Mouse (Mus musculus): ENCODE results near the gene Cacna1g.

The Cacna1g gene

DNA sequence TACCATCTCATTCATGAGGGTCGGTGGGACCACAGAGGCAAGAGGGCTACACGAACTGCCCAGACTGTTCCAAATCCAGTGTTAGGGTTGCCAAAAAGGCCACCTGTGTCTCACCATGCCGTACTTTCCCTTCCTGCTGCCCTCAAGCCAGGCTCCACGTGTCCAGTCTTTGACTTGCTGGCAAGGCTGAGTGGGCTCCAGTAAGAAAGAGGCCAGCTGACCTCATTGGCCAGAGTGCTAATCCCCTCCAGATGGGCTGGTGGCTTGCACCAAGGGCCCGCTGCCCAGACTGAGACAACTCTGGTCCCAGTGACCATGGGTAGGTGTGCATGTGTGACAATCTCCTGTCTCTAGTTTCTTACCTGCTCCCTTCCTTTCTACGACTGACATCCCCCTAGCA is 3.7 kb upstream of the Cacna1g start:
- DNase-seq, result no peak

DNA sequence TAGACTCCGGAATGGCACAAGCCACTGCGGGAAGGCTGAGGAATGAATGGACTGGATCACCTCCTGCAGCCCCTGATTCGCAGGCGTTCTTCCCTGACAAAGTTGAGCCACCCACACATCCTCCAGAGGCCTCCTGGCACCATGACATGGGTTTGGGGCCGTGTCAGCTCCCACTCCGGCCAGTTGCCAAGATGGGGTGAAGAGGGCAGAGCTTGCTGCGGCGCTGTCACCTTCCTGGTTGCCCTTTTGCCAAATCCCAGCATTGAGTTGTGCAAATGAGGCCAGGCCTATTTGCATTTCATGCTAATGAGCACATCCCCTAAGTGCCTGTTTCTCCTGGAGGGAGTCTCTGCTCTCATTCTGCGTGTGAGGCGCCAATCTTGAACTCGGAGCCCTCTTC is 1.7 kb upstream of the Cacna1g start:
- no peak for DNase-seq

DNA sequence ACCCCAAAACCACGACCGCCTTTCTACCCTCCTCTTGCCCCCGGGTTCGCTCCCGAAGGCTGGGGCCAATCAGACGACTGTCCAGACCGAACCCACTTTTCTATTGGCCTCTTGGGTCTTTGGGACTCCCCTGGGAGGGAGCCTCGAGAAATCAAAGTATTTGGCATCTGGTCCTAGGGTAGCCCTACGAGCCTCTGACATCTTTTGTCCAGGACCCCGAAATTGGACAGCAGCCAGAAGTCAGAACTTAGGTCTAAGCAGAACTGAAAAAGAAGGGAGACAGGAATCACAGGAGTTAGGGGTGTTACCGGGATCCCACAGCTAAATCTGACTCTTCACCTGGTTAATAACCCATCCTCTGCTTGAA is 529 bp upstream of the Cacna1g start:
- no peak for DNase-seq

DNA sequence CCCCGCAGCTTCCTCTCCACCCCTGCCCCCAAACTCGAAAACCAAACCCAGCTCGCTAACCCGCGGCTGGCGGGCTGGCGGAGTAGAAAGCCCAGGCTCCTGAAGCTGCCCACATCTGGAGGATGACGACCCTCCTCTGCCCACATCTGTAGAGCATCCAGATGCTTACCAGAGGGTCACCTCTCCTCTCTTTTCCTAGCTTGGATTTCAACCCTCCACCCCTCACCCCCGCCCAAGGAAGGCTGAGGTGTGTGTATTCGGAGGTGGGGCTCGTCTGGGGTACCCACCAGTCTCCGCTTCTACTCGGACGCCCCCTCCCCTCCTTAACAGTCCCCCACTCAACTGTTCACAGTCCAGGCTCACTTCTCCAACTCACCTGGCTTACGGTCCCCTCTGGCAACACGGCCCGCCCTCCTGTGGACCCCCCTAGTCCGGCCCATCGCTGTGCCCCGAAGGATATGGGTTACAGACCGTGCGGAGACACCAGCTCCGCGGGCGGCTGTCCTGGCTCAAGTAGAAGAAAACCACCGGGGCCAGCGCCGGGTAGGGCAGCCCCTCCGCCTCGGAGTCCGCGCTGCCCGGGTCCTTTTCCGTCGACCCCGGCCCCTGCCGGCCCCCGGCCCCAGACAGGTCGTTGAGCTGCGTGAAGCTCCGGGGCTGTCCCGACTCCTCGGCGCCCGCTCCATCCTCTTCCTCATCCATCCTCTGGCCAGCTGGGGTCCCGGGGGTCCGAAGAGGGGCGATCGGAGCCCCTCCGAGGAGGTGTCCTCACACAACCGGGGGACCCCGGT is 887 bp downstream of the Cacna1g start:
- DNase-seq, result peak; percentile 7 to 16

DNA sequence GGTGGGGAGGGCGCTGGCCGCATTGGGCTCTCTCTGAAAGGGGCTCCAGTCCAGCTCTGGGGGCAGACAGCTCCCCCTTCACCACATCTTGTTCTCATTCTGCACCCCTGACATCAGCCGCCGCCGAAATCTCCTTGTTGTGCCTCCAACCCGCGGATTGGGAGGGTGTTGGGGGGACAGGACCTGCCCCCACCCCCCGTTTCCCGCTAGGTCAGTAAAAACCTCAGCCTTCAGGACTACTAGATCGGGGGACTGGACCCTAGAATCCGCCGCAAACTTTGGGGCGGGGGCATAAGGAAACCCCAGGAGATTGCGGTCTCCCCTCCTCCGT is 1.4 kb downstream of the Cacna1g start:
- DNase-seq, result no peak

DNA sequence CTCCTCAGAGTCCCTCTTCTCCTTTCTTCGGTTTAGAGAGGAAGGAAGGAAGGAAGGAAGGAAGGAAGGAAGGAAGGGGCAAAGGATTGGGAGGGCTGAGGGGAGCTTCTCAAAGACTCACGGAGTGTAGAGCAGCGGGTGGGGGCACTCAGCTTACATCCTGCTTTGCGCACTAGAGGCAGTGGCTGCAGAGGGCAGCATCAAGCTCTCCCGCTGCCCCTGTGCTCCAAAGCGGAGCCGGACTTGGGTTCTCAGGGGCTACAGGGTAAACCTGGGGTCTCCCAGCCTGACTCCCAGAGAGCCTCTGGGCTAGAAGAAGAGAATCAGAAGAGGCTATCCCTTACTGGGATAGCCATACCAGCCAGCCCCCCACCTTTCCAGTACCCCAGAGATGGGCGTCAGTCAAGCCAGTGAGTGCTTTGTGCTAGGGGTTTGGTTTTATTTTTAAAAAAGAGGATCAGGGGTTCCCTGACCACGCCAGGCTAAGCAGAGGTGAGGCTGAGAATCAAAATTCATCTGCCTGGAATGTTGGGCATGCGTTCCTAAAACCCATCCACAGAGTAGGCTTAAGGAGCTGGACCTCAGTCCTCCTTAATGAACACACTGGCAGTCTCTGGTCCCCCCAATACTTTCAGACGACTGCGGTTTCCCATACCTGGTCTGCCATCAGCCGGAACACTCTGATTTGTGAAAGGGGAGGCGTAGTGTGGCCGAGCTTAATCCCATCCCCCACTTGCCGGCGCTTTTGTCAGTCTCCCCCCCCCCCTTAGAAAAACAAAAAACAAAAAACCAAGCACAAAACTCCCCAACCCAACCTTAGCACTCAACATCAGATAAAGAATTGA is 2.0 kb downstream of the Cacna1g start:
- no peak for DNase-seq

DNA sequence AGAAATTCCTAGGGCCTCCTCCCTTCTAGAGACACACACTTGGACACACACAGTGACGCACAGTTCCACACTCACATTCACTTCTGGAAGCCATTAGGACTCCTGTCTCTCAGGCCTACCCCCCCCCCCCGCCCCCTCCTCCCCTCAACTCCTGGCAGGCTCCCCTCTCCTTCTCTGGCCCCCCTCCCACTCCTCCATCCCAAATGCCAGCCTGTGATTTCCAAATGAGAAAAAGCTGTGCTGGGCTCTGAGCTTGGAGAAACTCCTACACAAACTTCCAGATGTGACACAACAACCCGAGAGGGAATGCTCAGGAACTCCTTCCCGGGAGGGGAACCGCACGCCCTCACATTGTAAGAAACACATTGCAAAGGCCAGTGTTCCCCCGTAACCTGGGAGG is 3.6 kb downstream of the Cacna1g start:
- DNase-seq, result no peak

DNA sequence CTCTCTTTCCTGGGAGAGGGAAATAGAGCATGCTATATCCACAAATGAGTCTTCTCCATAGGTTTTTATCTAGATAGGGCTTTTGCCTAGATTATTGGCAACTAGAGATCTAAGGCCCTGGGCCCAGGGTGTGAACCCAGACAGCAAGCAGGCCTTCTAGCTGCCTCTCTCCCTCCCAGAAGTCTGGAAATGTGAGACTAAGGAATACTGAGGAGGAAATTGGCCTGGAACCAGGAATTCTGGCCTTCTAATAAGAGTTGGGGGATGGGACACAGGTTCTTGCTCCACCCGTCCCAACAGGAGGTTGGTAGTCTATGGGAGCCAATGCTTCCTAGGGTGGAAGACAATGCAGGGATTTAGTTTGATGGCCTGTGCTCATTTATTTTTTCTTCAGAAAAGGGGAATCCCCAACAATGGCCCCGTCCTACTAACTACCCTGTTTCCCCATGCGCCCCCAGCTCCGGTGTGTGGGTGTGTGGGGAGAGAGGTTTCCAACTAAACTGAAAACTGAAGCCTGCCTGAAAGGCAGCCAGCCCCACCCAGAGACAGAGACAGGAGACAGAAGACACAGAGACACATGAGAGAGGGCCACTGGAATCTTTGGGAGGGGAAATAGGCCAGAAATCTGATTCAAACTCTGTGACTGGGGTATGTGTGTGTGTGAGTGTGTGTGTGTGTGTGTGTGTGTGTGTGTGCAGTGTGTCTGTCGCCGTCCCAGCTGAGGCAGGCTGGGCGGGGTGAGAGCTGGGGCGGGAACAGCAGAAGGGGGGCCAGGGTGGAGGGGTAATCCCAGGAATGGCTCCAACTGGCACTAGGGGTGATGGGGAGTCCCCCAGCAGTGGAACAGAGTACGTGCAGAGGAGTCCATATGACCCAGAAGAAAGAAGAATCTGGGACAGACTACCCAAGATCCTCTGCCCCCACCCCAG is 4.6 kb downstream of the Cacna1g start:
- no peak for DNase-seq

DNA sequence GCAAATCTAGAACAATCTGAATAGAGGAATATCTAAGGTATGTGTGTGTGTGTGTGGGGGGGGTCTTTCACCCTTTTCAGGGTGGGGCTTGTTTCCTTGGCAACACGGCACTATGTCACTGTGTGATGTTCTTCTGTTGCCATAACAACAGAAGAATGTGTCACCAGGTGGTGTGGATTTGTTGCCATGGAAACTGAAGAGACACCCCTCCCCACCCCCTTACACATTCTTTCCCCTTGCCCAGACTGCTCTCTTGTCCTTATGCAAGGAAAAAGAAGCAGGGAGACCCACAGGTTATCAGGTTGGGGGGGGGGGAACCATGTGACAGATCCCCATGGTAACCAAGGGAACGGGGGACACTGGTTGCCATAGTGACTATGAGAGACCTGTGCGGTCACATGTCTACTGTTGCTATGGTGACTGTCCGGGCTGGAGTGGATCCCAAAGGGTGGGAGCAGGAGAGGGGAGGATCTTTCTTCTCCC is 5.4 kb downstream of the Cacna1g start:
- DNase-seq, result no peak

DNA sequence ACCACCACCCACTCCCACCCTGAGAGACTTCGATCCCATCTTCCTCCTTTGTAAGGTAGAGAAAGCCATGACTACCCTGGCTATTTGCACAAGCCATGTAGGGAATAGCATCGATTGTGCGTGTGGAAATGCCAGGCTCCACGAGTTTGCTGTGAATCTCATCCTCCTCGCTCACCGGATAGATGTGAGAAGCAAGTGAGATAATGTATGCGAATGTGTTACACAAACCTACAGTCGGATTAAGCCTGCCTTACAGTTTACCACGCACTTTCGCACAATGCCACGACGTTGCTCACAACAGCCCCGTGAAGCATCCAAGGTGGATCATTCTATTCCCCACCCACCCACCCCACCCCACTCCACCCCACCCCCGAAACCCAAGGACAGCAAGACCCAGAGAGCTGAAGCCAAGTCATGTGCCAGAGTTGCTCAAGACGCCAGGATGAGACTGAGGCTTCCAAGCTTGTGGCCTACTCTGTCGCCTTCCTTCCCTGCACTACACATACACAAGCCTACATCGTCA is 7.6 kb downstream of the Cacna1g start:
- DNase-seq, result no peak

DNA sequence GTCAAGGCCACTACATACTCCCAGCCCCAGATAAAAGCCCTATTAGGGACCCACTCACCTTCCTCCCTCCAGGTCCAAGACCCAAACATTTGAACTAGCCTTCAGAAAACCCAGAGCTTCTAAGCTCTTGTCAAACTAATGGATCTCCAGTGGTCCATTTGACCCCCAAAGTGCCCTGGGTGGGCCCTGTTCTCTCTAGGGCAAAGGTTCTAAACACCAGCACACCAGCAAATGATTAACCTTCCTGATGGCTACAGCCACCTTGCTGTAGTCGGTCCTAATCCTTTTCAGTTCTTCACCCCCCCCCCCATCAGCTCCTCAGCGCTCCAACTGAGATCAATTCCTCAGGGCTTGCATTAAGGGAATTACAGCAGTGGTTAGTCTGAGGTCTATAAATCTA is 9.8 kb downstream of the Cacna1g start:
- no peak for DNase-seq

DNA sequence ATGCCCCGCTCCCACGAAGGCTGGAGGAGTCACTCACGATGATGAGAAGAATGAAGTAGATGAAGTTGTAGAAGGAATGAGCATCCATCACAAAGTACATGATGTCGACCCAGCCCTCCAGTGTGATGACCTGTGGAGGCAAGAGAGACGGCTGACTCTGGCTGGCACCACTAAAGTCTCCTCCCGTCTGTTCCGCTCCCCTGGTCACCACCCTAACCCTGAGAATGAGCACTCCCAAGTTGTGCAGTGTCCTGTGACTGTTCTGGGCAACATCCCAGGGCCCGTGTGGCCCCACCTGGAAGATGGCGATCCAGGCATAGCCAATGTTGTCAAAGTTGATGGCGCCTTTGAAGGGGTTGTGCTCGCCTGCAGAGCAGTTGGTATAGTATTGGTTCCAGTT is 12.1 kb downstream of the Cacna1g start:
- no peak for DNase-seq

DNA sequence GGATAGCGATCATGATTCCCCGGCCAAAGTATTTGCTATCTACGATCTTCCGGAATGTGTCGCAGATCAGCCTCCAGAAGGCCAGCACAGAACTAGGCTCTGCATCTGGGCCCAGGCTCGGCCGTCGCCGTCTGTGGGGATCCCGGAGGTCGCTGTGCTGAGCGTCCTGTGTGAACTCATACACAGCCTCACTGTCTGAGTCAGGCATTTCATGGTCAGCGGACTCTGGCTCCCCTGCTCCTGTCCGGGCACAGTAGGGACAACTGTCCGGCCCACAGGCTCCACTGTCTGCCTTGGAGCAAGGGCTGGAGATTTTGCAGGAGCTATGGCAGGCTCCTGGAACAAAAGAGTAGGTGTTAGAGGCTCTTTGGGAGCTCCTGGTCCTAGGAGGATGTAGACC is 17.0 kb downstream of the Cacna1g start:
- no peak for DNase-seq

DNA sequence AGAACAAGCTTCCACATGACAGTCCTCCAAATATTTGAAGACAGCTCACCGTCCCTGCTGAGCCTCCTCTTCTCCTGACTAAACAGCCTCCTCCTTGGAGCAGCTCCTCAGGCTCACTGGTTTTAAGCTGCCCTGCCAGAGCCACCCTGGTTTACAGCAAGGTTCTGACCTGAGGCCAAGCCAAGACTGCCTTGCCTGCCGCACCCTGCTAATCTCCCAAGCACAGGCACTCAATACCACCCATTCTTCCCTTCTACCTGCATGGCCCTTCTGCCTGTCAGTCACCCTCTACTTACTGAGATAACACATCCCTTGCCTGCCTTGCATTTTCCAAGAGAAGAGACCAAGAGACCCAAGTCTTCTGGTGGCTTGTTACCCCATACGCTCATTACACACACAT is 17.7 kb downstream of the Cacna1g start:
- no peak for DNase-seq

DNA sequence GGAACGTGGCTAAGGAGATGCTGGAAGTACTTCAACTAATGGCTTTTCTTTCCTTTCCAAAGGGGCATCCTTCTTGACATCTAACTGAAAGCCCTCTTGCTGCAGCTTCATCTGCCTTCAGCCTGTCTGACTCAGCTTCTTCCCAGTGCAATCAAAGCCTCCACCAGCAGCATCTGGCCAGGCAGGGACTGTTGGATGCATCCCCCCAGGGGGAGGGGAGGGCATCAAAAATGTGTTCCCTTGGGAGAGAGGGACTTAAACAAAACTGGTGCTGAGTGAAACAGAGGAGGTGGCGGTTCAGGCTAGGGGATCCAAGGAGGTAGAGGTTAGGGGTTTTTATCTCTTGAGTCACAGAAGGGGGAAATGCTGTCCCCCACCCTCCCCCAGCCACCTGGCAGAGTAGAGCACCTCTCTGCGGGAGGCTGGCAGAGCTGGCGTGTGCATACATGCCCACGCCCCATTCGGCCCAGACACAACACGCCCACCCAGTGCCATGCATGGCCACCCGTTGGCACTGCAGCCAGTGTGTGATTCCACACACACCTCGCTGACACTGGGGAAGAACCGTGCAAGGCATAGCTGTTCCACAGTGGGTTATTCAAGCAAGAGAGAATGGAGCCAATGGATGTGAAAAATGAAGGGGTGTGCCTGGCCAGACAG is 18.7 kb downstream of the Cacna1g start:
- DNase-seq, result no peak

DNA sequence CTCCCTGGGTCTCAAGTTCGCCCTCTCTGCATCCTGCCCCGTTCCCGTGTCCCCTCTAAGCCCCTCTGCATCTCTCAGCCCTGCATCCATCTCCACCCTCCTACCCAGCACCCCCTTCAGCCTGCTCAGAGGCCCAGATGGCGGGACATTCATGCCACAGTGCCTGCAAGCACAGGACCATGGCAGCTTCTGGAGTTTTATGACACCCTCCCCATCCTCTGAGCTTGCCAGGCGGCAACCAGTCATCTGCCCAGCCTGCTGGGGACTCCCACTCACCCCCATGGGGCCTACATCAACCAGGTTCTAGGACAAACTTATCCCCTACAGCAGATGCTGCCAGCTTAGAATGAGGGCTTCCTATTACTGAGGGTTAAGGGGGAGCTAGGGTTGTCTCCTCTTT is 19.2 kb downstream of the Cacna1g start:
- no peak for DNase-seq

DNA sequence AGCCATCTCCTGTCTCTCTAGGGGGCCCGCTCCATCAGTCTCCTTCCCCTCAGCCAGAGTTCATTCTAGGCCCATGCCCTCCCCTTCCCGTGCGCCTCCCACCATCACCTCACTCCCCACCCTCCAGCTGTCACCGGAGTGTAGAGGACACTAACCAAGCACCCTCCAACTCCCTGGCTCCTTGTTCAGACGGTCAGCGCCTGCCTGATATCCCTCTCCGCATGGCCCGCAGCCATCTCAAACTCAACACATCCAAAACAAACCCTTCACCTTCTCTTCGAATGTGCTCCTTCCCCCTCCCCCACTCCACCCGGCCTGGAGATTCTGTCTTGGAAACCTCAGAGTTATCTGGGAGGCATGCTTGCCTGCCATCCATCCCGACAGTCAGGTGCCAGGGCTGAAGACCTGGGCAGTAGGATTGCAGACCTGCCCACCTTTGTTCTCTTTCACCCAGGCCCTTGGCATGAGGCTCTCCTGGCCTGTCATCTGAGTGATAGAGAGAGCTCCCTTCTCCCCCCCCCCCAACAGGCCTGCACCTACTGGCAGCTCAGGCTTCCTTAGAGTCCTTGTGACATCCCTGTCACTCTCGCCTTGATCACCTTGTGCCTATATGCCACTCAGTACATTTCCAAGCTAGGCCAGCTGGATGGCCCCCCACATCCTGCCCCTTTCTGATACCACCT is 22.8 kb downstream of the Cacna1g start:
- no peak for DNase-seq

DNA sequence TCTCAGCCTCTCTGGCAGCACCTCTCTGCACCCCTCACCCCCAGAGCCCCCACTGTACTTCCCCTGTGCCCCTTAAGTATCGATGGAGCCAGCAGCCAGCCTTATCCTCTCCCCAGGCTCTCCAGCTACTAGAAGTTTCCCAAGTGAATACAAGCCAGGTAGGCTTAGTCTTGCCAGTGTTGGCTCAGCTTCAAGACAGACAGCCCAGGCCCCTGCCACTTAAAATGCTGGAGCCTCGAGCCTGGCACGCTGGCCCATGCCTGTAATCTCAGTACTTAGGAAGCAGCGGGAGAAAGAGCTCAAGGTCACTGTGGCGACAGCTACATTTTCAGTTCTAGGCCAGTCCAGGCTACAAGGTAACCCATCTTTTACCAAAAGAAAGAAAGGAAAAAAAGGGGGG is 24.1 kb downstream of the Cacna1g start:
- no peak for DNase-seq

DNA sequence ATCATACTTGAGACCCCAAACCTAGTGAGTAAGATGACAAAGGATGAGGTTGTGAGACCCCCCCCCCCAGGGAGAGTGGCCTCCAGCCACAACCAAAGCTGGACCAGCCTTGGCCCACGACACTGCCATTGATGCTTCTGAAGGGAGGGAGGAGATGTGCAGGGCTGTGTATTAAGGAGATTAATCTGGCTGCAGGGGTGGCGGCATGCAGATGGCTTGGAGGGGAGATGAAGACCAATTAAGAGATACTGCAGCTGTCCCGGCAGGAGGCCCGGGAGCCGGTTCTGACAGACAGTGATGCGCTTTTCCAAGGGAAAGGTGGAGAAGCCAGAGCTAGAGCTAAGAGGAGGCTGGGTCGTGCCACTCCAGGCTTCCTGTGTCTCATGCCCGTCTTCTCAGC is 24.8 kb downstream of the Cacna1g start:
- no peak for DNase-seq

DNA sequence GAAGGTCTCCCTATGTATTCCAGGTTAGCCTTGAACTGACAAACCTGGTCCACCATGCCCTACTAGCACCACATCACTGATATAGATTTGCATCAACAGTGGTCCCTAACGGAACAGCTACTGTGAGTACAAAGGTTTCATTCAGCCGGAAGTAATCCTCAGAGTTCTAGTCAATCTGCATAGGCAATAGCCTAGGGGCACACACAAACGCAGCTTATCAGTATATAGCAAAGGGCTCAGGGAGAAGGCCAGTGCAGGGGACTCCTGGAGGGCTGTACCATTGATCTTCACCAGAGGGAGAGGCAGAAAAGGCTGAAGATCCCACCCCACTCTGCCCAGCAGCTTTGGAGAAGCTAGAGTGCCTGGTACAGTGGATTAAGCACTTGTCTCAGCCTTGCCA is 27.0 kb downstream of the Cacna1g start:
- no peak for DNase-seq

DNA sequence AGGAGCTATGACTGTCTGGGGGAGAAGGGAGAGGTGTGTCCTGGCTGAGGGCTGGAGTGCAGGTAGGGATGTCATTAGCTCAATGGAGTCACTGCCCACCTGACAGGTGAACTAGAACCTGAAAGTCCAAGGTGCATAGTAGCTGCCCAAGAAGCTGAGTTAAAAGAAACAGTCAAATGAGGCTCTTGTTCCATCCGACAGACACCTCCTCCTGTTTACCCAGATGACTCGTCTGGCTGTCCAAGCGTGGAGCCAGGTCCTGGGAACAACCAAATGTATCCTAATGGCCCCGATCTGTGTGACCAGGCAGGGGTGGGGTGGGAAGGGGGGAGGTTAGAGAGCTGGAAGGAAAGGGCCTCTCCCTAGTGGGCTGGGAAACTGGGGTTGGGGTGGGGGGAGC is 28.7 kb downstream of the Cacna1g start:
- no peak for DNase-seq

DNA sequence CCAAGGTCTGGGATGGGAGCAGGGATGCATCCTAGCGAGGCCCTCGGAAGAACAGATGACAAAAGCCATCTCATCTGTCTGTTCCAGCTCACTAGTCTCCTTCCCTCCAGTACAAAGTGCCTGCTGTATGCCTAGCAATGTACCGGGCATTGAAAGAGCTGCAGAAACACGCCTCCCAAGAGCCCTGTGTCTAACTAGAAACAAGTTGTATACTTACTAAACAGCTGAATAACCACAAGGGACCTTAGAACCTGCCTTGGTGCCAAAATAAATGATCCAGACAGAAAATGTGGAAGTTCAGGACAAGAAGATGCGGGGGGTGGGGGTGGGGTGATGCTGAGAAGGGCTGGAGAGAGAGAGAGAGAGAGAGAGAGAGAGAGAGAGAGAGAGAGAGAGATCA is 29.2 kb downstream of the Cacna1g start:
- no peak for DNase-seq
